Mouse (Mus musculus) heart, adult 9 months (tissue): ENCODE results near the gene Spg11.
"Not testable (repeated sequence)": the region's sequence is repeated elsewhere in the genome, so short reads cannot be mapped to it uniquely, and the experiment has no call there.

Experiments
- DNase-seq, 2 experiments: peaks; one replicate each; pipeline ENCODE4 v3.0.0; 2022; ENCODE audit warnings: low spot score in 2 of 2

The Spg11 gene

DNA sequence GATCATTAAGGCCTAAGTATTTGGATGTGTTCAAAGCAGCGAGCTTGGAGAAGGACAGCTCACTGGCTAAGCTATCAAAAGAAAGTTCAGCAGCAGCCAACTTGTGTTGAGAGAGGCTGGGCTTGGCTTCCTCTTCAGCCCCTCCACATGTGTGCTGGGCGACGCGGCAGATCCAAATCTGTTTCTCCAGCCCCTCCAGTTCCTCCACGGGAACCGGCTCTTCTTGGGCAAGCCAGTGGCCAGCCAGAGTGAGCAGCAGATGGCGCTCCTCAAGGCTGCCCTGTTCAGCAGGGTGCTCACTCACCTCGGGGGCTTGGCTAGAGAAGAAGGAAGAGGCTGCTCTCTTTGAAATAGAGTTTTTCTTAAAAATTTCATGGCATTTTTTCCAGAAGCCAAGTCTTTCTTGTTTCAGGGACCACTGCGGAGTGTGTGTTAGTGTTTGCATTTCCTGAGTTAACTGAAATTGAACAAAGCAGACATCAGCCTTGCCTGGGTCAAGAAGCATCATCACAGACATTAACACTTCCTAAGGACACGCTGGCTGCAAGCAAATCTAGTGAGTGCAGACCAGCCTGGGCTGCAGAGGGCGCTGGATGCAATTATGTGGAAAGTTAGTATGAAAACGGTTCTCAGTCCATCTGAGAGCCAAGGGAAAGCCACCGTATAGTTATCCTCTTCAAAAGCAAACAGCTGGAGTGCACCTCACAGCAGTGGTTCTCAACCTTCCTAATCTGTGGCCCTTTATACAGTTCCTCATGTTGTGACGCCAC lies 52.8 kb downstream of the Spg11 start:
- DNase-seq = peak in 1 of 2 experiments; percentile 19

DNA sequence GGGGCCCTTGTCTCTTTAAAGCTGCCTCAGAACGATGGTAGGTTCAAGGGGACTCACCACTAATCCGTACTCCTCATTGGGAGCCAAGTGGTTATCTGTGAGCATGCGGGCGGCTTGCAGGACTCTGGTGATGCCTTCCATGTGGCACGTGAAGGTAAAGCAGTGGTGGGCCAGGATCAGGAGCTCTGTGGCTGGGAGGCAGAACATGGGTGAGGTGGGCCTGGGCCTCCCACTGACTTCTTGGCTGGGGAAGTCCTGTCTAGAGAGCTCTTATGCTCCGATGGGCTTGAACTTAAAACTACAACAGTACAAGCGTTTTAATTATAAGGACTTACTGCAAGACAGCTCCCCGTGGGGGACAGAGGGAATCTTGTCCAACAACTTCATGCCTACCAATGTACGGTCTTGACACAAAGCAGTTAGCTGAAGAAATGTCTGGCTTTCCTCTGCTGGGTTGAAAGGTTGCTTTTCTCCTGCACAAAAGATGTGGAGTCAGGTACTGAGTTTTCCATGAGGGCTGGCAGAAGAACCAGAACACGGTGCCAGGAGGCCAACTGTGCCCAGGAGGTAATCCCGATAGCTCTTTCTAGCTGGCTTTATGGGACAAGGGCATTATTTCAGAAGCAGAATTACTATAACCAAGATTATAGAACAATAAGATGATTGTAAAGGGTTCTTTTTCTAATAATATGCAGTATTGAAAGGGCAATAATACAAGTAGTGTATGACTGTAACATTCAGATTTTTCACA lies 58.6 kb downstream of the Spg11 start:
- DNase-seq = no peak

DNA sequence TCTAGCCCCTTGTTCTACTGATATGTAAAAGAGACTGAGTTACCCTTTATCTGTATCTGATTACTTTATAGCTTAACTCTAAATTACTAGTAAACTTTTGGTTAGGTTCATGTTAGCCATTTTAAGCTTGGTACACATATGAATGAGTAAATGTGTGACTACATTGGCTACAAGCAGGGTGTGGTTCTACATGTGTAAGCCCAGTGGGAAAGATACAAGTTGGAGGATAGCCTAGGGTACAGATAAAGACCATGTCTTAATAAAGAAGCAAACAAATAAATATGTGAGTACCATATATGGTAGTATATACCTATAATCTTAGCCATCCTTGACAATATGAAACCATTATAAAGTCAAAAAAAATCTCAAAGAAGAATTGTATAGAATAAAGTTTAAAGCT lies 74.3 kb downstream of the Spg11 start:
- no peak for DNase-seq

DNA sequence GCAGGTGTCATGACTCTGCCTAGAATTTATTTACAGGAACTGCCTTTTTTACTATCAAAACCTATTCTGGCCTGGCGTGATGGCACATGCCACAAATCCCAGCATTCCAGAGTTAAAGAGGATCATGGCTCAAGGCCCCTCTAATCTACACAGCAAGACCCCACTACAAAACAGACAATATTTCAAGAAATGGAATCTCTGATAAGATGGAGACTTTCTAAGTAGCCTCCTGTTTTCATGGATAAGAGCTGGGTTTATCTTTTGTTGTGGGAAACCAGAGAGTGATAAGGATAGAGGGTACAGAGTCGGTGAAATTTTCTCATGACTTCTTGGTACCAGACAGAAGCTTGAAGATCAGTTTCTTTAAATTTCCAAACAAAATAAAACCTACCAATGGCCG lies 82.1 kb downstream of the Spg11 start:
- no peak for DNase-seq

DNA sequence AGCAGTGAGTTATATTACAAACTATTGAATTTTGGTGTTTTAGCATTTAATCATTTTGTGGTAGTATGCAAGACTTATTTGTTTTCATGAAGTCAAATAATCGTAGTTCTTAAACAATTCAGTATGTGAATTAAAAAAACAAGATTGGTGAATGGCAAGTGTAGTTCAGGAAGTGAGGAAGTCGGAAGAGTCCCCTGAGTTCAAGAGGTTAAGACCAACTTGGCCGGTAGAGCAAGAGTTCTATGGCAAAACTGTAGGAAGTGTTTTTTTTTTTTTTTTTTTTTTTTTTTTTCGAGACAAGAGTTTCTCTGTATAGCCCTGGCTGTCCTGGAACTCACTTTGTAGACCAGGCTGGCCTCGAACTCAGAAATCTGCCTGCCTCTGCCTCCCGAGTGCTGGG lies 86.2 kb downstream of the Spg11 start:
- no peak for DNase-seq

DNA sequence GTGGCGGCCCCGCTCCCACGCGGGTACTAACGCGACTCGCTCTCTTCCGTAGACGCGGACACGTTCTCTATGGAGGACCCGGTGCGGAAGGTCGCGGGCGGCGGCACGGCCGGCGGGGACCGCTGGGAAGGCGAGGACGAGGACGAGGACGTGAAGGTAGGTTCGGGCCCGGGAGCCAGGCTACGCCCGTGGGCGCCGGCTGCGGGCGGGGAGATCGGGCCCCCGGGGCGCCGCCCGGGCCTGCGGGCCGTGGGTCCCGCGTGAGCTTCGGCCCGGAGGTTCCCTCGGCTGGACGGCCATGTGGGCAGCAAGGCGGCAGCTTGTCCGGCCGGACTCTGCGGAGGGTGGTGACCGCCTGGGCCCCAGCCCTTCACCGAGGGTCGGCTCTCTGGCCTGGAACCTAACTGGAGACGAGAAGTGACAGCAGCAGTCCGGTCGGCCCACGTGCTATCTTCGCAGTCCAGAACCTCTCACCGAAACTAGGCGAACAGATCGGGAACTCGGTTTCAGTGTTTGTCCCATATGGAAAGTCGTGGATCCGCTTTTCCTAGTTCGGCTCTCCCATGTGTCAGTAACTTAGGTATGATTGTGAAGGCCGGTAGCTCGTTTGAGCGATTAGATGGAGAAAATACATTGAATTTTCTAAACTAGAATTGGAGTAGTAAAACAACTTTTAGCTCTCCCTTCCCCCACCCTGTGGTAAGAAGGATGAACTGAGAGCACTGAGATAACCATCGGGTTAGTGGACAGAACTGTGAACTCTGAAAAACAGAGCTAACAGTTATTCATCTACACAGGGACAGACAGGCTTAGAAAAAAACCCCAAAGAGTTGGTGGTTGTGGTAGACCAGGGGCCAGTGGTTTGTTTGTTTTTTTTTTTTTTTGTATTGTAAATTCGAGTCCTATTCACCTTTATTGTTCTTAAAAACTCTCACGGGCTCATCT lies 89.2 kb downstream of the Spg11 start:
- DNase-seq = peak in 1 of 2 experiments; percentile 42

DNA sequence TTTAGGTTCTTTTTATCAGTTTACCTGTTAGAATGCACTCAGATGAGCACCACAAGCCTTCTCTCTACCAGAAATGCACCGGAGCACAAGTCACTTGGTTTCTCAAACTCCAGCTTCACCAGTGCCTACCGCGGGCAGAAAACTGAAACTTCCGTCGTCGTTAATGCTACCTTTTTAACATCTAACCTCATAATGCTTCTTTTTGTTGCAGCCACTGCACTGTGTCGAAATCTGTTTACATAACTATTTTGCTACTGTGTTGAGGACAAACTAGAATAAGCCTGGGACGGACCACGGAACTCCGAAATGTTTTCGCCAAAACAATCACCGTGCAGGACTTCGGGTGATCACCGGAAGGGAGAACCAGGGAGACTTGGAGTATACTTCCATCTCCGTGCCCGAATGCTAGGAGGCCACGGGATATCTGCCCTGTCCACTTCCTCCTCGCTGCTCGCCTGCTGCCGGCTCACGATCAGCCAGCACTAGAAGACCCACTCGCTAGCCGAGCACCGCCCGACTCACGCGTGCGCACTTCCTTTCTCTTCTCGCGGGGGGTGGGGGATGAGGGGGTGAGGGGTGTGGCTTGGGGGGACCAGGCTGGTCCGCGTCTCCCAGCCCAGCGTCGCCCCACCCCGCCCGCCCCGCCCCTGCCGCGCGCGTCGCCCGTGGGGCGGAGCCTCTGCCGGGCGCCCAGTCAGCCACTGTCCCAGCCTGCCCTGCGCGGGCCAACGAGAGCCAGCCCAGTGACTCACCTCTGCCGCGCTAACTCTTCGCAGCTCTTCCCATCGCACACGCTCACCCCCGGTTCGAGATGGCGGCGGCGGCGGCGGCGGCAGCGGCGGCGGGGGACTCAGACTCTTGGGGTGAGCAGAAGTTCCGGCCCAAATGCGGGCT lies 90.1 kb downstream of the Spg11 start, which contains the start of gene Eif3j1:
Eif3j1 (plus strand) TSS at position 685 of the 894 bp plus-strand sequence.
- DNase-seq = peak; percentile 89 to 91

DNA sequence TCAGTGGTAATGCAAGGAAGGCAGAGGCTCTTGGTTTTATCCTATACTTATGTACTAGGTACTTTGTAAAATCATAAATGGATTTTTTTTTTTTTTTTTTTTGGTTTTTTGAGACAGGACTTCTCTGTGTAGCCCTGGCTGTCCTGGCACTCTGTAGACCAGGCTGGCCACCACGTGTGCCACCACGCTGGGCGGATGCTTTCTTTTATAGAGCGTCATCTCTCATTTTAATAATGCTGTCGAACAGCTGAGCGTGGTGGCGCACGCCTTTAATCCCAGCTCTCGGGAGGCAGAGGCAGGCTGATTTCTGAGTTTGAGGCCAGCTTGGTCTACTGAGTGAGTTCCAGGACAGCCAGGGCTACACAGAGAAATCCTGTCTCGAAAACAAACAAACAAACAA lies 91.1 kb downstream of the Spg11 start:
- DNase-seq = not testable (repeated sequence)

DNA sequence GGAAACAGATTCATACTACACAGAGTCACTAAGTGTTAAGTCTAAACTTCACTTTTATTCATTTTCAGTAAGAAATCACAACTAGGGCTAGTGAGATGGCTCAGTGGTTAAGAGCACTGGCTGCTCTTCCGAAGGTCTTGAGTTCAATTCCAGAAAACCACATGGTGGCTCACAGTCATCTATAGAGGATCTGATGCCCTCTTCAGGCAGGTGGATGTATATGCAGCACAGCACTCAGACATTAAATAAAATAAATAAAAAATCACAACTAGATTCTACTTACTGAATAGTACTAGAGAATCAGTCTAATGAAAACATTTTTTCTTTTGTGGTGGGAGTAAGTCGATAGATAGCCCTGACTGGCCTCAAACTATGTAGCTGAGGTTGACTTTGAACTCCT lies 95.9 kb downstream of the Spg11 start:
- DNase-seq = no peak

DNA sequence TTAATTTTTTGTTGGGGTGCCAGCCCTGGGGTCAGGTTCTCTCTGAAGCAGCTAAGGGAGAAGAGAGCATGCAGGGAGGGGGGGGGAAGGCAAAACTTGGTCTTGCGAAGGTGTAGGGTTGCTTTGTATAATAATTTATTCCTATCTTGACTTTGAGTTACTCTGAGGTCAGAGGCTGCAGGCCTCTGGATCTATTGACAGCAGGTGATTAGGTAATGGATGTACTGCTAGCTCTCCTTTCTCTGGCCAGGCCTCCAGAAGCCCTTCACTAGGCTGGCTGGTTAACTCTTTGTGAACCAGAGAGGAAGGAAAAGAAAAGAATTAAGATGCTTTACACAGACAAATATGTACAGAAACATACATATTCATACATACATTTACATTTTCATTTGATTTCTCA lies 99.5 kb downstream of the Spg11 start:
- DNase-seq = no peak

DNA sequence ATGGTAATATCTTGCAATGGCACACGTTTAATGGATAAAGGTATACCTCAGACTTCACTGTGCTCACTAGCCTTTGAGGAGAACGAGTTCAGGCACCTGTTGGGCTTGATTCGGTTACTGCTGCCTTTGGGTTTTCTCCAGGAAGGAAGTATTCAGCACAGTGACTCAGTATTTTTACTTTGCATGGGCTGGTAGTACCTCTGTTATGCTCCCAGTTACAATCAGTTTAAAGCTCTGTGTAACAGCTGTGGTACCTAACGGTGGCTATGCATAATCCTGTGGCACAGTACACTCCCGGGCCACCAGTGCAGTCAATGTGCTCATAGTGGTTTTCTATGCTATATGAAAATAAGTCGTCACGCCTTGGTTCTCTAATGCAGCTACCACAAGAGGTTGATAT lies 106.7 kb downstream of the Spg11 start:
- no peak for DNase-seq

DNA sequence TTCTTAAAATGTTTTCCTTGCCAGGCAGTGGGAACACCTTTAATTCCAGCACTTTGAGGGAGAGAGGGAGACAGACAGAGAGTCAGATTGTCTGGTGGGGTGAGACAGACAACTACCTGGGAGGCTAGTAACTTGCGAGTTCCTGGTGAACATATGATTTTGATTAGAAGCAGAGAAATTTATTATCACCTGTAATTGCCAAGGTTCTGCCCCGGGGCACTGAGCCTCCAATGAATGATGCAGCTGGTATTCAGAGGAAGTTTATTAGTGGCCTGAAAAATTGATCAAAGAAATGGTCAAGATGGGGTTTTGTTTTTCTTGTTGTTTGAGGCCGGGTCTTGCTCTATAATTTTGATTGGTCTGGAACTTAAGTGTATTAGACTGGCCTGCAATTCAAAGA lies 109.4 kb downstream of the Spg11 start:
- no peak for DNase-seq
